Mouse (Mus musculus): ENCODE measurements around the gene Acot7.

Acot7 gene

GRCm38 (mm10) chr4:152177537-152178343 lies at the start of gene Acot7:
TSS of gene Acot7 (plus strand) at chr4:152178134.
- DNase-seq (ENCODE audit: extremely low spot score), result peak; percentile 95

- no peak for DNase-seq (ENCODE audit: extremely low spot score)
These were observed 49.1 kb upstream of the Acot7 start for GRCm38 (mm10) chr4:152128784-152129183.

GRCm38 (mm10) chr4:152129395-152129930 lies 48.5 kb upstream of the Acot7 start:
- DNase-seq (ENCODE audit: extremely low spot score), result peak; percentile 39

GRCm38 (mm10) chr4:152130771-152131653 lies 46.9 kb upstream of the Acot7 start:
- peak; percentile 64 for DNase-seq (ENCODE audit: extremely low spot score)

- peak; percentile 61 for DNase-seq (ENCODE audit: extremely low spot score)
These were observed 45.8 kb upstream of the Acot7 start for GRCm38 (mm10) chr4:152131809-152132771.

- no peak for DNase-seq (ENCODE audit: extremely low spot score)
These were observed 45.2 kb upstream of the Acot7 start for GRCm38 (mm10) chr4:152132772-152133169.

- DNase-seq (ENCODE audit: extremely low spot score), result no peak
These were observed 44.7 kb upstream of the Acot7 start for GRCm38 (mm10) chr4:152133213-152133612.

GRCm38 (mm10) chr4:152134507-152134906 lies 43.4 kb upstream of the Acot7 start:
- DNase-seq (ENCODE audit: extremely low spot score), result peak; percentile 47

GRCm38 (mm10) chr4:152135363-152135762 lies 42.6 kb upstream of the Acot7 start:
- no peak for DNase-seq (ENCODE audit: extremely low spot score)

- DNase-seq (ENCODE audit: extremely low spot score), result no peak
These were observed 41.6 kb upstream of the Acot7 start for GRCm38 (mm10) chr4:152136112-152136875.

GRCm38 (mm10) chr4:152136876-152137250 lies 41.1 kb upstream of the Acot7 start:
- DNase-seq (ENCODE audit: extremely low spot score), result no peak

- DNase-seq (ENCODE audit: extremely low spot score), result peak; percentile 93
These were observed 39.3 kb upstream of the Acot7 start for GRCm38 (mm10) chr4:152138497-152139260.

- DNase-seq (ENCODE audit: extremely low spot score), result peak; percentile 54
These were observed 37.5 kb upstream of the Acot7 start for GRCm38 (mm10) chr4:152140441-152140840.

GRCm38 (mm10) chr4:152141521-152142135 lies 36.3 kb upstream of the Acot7 start:
- DNase-seq (ENCODE audit: extremely low spot score), result no peak

- DNase-seq (ENCODE audit: extremely low spot score), result no peak
These were observed 34.3 kb upstream of the Acot7 start for GRCm38 (mm10) chr4:152143632-152144031.

- DNase-seq (ENCODE audit: extremely low spot score), result no peak
These were observed 32.5 kb upstream of the Acot7 start for GRCm38 (mm10) chr4:152145473-152145872.

- DNase-seq (ENCODE audit: extremely low spot score), result no peak
These were observed 31.7 kb upstream of the Acot7 start for GRCm38 (mm10) chr4:152146033-152146827.

GRCm38 (mm10) chr4:152150546-152150945 lies 27.4 kb upstream of the Acot7 start:
- DNase-seq (ENCODE audit: extremely low spot score), result no peak
